Mouse (Mus musculus): ENCODE results near the gene Shisa2. TPM values are rescaled to one million over a fixed set of nuclear protein-coding genes. Genes with fewer than 3 reads are reported as not detected.

Gene Shisa2
- total RNA-seq, 2 experiments from 2014 or later, result 2.0 to 2.5 TPM

GRCm38 (mm10) chr14:59627142-59627680 is 2.1 kb downstream of the Shisa2 start:
- intact Hi-C loops (cut with DNase I), result loop anchor here (5.0 kb wide), 1 partner anchor 315 kb away; no protein-coding TSS in a partner anchor
- no peak for DNase-seq (ENCODE audit: low spot score in 2 of 2)

DNA sequence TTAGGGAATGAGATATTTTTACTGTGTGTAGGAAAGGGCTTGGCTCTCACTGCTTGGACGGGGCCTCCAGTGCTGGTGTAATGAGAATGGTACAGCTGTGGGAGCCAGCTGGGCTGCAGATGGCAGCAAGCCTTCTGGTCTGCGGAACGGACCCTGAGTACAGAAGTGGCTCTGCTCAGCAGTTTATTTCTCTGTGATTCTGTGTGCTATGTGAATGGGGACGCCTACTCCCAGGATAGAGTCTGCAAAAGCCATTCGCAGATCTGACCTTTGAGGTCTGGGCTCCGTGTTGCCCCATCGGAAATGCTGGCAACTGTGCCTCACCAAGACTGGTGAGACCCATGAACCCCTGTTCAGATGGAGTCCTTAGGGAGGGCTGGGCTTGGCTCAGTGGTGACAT is 2.7 kb downstream of the Shisa2 start:
- peak in 1 of 2 experiments; percentile 51 for DNase-seq (ENCODE audit: low spot score in 2 of 2)
- intact Hi-C loops (cut with DNase I), result loop anchor here (5.0 kb wide), 1 partner anchor 314 kb away; no protein-coding TSS in a partner anchor

DNA sequence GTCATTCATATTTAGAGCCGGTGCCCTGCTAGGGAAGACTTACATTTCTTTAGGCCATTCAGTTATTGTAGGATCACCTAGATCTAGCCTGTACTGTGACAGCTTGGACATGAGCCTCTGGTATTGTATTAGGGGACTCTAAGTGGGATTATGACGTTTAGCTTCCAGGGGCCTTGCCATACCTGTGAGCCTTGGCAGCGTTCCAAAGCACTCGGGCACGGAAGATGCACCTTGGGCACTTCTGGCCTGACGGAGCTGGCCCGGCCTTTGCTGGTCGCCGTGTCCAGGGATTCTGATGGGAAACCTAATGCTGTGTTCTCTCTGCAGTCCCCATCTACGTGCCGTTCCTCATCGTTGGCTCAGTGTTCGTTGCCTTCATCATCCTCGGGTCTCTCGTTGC is 4.2 kb downstream of the Shisa2 start:
- no peak for DNase-seq (ENCODE audit: low spot score in 2 of 2)
- intact Hi-C loops (cut with DNase I), result loop anchor here (5.0 kb wide), 1 partner anchor 313 kb away; no protein-coding TSS in a partner anchor

DNA sequence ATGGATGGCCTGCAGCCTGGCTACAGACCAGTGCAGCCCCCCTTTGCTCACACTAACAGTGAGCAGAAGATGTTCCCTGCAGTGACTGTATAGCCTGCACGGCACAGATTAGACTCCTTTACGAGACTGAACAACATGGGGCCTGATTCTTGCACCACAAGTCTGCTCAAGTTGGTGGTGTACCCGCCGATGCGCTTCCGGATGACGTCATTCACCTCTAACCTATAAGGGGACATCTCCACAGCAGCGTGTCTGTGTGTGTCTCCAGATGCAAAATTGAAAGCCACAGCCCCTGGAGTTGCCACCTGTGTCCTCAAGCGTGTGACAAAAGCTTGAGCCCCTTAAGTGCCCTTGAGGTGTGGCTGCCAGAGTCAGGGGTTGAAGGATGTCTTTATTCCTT is 5.0 kb downstream of the Shisa2 start:
- no peak for DNase-seq (ENCODE audit: low spot score in 2 of 2)
- intact Hi-C loops (cut with DNase I), result no loop called here

DNA sequence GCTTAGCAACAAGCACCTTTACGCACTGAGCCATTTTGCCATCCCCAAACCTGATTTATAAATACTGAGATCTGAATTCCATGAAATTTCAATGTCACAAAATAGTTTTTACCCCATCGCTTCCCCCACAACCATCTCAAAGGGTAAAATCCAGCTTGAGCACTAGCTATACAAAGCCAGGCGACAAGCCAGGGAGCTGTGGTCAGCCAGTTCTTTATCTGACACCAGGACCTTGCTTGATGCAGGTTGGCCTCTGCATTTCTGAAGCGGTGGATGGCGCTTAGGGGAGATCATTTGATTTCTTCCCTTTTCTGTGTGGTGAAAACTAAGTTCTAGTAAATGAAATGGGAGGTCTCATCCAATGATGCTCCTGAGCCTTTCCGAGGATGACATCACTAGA is 7.0 kb downstream of the Shisa2 start:
- intact Hi-C loops (cut with DNase I), result no loop called here
- DNase-seq (ENCODE audit: low spot score in 2 of 2), result no peak

GRCm38 (mm10) chr14:59633295-59633898 is 8.3 kb downstream of the Shisa2 start:
- intact Hi-C loops (cut with DNase I), result no loop called here

DNA sequence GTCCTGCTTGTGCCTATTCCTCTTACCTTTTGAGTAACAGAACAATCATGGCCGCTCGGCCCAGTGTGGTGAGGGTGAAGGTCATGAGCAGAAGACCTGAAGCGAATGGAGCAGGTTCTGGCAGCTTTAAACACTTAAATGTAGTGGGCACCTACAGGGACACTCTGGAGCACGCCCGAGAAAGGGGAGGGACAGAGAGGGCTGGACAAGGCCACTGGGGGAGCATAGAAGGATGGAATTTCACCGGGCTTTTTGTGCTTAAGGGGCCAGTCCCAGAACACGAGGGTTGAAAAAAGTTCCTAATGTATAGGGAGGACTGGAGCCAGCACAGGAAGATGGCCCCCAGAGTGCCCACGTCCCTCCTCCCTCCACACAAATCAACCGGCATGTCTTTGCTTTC is 8.9 kb downstream of the Shisa2 start:
- intact Hi-C loops (cut with DNase I), result no loop called here

More at GRCm38 (mm10) chr14:59633295-59633898, 8.3 kb downstream of the Shisa2 start:
- no peak for DNase-seq (ENCODE audit: low spot score in 2 of 2)

GRCm38 (mm10) chr14:59638906-59639703 is 14.0 kb downstream of the Shisa2 start:
- intact Hi-C loops (cut with DNase I), result no loop called here
- DNase-seq (ENCODE audit: low spot score in 2 of 2), result no peak

More for the DNA sequence above, 8.9 kb downstream of the Shisa2 start:
- no peak for DNase-seq (ENCODE audit: low spot score in 2 of 2)

GRCm38 (mm10) chr14:59641856-59642255 is 16.7 kb downstream of the Shisa2 start:
- DNase-seq (ENCODE audit: low spot score in 2 of 2), result no peak
- intact Hi-C loops (cut with DNase I), result no loop called here

- intact Hi-C loops (cut with DNase I), result no loop called here
- no peak for DNase-seq (ENCODE audit: low spot score in 2 of 2)
Measured at GRCm38 (mm10) chr14:59643582-59643981, 18.5 kb downstream of the Shisa2 start.

GRCm38 (mm10) chr14:59644166-59644565 is 19.1 kb downstream of the Shisa2 start:
- intact Hi-C loops (cut with DNase I), result no loop called here
- DNase-seq (ENCODE audit: low spot score in 2 of 2), result no peak

GRCm38 (mm10) chr14:59644896-59645295 is 19.8 kb downstream of the Shisa2 start:
- intact Hi-C loops (cut with DNase I), result no loop called here
- DNase-seq (ENCODE audit: low spot score in 2 of 2), result no peak

DNA sequence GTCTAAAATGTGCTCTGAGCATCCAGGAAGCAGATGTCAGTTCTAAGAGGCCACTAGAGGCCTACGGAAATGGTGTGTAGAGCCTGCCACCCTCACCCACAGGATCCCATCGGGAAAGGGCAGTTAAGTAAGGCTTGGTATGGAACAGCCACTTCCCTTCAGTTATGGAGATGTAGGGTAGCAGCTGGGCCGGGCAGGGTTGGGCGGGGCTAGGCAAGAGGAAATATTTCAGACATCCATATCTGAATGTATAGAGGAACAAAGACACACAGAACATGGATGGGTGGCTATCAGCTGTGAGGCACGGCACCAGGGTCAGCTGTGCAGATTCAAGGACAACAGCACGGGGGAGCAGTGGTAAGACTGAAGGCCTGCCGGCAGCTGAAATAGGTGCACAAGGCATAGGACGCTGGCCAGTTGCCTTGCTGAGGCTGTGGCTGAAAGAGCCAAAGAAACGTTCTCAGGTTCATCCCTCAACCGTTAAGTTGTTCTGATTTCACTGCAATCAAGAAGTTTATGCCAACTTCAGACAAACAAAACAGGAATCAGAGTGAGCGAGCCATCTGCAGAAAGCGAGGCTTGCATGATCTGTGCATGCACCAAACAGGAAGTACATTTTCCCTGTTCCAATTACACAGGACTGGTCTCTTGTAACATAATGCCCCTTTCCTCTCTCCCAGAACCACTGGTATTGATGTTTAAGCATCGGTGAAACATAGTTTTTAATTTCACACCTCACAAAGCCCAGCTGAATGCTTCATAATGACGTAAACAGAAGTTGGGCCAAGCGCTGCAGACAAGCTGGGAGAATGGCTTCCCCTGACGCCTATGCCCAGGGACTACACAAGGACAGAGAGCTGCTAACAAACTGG is 22.0 kb downstream of the Shisa2 start:
- intact Hi-C loops (cut with DNase I), result no loop called here
- DNase-seq (ENCODE audit: low spot score in 2 of 2), result no peak

DNA sequence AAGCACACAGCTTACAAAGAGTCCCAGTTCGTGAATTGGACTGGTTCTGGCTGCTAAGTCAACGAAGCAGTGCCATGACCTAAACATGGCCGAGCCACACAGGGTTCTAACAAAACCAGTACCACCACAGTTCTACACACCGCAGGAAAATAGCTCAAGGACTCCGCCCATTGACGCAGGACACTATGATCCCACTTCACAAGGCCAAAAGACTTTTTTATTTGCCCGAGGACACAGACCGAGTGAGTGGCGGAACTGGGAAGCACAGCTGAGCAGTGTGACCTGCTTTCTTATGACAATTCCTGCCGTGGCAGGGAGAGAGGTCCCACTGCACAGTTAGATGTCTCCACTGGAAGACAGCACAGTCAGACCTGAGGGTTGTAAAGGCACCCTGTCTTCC is 23.5 kb downstream of the Shisa2 start:
- intact Hi-C loops (cut with DNase I), result no loop called here
- DNase-seq (ENCODE audit: low spot score in 2 of 2), result no peak

DNA sequence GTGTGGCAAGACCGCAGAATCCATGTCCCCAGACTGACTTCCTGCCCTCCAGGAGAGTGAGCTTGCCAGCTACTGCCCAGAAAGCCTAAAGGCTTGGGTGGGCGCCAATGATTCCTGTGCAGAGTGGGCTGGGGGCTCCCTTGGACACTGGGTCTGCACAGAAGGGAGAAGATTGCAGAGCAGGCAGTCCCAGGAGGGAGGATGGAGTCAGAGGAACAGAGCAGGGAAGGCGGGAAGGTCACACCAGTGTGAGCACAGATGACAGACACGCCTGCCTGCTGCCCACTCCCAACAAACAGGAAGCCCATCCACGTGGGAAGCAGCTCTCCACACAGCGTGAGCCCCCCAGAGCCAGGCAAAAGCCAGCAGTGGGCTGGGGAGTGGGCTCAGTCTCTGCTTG is 24.2 kb downstream of the Shisa2 start:
- intact Hi-C loops (cut with DNase I), result no loop called here
- no peak for DNase-seq (ENCODE audit: low spot score in 2 of 2)

GRCm38 (mm10) chr14:59656591-59656990 is 31.5 kb downstream of the Shisa2 start:
- DNase-seq (ENCODE audit: low spot score in 2 of 2), result peak in 1 of 2 experiments; percentile 18
- intact Hi-C loops (cut with DNase I), result no loop called here

- intact Hi-C loops (cut with DNase I), result no loop called here
- DNase-seq (ENCODE audit: low spot score in 2 of 2), result no peak
Measured at GRCm38 (mm10) chr14:59657098-59657497, 32.0 kb downstream of the Shisa2 start.

GRCm38 (mm10) chr14:59672893-59673515 is 47.9 kb downstream of the Shisa2 start:
- peak in 1 of 2 experiments; percentile 15 for DNase-seq (ENCODE audit: low spot score in 2 of 2)
- intact Hi-C loops (cut with DNase I), result no loop called here

DNA sequence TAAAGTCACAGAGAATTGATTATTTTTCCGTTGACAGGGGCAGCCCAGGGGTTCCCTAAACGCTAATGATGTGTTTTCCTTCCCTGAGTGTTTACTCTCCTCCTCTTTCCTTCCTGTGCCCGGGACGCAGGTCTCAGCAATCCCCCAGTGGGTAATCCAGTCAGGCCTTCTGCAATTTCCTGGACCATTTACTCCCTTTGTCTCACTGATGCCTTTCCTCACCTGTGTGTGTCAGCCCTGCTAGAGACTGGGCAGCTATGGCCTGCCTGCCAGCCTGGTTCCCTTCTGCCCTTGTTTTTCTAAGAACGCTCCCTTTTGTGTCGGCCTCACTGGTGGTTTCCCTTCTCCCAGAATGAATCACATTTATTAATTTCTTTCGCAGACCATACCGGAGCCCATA is 49.4 kb downstream of the Shisa2 start:
- intact Hi-C loops (cut with DNase I), result no loop called here

More for the DNA sequence above, 49.4 kb downstream of the Shisa2 start:
- DNase-seq (ENCODE audit: low spot score in 2 of 2), result no peak

Measured in left cerebral cortex, postnatal 14 days (tissue).